Mouse (Mus musculus) liver, embryonic 14.5 days (tissue): ENCODE results near the gene Hormad2.

Source experiments
- CTCF ChIP-seq: IDR thresholded peaks from 2 replicates; pipeline ENCODE4 v1.5.1; 2016; ENCODE audit warnings: antibody characterized with exemption, low read depth, control low read depth
- EP300 ChIP-seq: IDR thresholded peaks from 2 replicates; pipeline ENCODE4 v1.6.1; 2016; ENCODE audit warnings: antibody characterized with exemption, low read depth

DNA sequence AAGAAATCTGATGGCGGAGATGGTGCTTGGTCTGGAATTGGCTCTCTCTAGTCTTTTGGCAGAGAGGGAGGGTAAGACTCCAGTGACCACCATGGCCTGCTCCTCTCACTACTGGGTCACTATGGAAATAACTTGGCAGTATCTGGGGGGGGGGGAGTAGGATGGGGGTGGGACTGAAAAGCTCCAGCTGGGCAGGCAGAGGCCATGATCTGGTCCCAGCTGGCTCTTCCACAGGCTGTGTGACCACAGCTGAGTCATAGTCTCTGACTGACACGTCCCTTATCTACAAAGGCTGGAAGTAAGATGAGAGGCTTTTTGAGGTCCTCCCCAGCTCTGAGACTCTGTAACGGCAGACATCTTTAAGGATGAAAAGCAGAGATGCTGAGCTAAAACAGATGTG is 143.2 kb downstream of the Hormad2 start:
- TF ChIP-seq CTCF (no peak), EP300 (no peak)
